Mouse (Mus musculus) embryonic facial prominence, embryonic 14.5 days (tissue): ENCODE measurements at regions not wholly inside any gene's neighbourhood (a gene's known extent, or its start where the extent isn't known, plus 50 kb on each side); places are given as distances from the start of the nearest gene placed in this dataset.

Experiments
- ATAC-seq: fragments of 200-750 bp; cut with Nextera tagmentation; 2 replicates; pipeline ENCODE4 v1.8.0; 2017; ENCODE audit warnings: low read depth, moderate number of reproducible peaks, moderate TSS enrichment
- DNase-seq: peaks from one replicate; pipeline ENCODE4 v3.0.0-alpha.2; 2015; ENCODE audit warnings: low spot score
- H3K27ac ChIP-seq: fragments of 300-500 bp; sonication (generic); replicated peaks from 2 replicates; pipeline ENCODE4 v1.5.1; 2014; ENCODE audit warnings: low read depth, mild to moderate bottlenecking, low read length, moderate library complexity
- H3K27me3 ChIP-seq: fragments of 300-500 bp; sonication (generic); replicated peaks from 2 replicates; pipeline ENCODE4 v1.6.1; 2014; ENCODE audit warnings: low read length; ENCODE audit not compliant: control insufficient read depth, insufficient read depth
- H3K36me3 ChIP-seq: fragments of 300-500 bp; sonication (generic); 2 replicates; pipeline ENCODE4 v1.6.1; 2014; ENCODE audit warnings: low read length, mixed read lengths; ENCODE audit not compliant: control insufficient read depth, insufficient read depth
- H3K4me1 ChIP-seq: fragments of 300-500 bp; sonication (generic); 2 replicates; pipeline ENCODE4 v1.6.1; 2014; ENCODE audit warnings: antibody characterized with exemption, low read length; ENCODE audit not compliant: control insufficient read depth, insufficient read depth
- H3K4me2 ChIP-seq: fragments of 300-500 bp; sonication (generic); 2 replicates; pipeline ENCODE4 v1.6.1; 2014; ENCODE audit warnings: low read depth, mild to moderate bottlenecking, low read length, moderate library complexity, mixed read lengths
- H3K4me3 ChIP-seq: fragments of 300-500 bp; sonication (generic); 2 replicates; pipeline ENCODE4 v1.5.1; 2014; ENCODE audit warnings: low read depth, mild to moderate bottlenecking, low read length
- H3K9ac ChIP-seq: fragments of 300-500 bp; sonication (generic); 2 replicates; pipeline ENCODE4 v1.6.1; 2014; ENCODE audit warnings: low read depth, mild to moderate bottlenecking, low read length, moderate library complexity, mixed read lengths
- H3K9me3 ChIP-seq: fragments of 300-500 bp; sonication (generic); 2 replicates; pipeline ENCODE4 v1.6.1; 2016; ENCODE audit warnings: low read length; ENCODE audit not compliant: control insufficient read depth
- WGBS: fragments of 180-500 bp; shearing (Covaris S2); extraction: QIAGEN DNeasy Blood & Tissue Kit; methylation state at CpG from one replicate; pipeline ENCODE4 v1.1.7; 2014; 5-methylcytosine and 5-hydroxymethylcytosine counted together

DNA sequence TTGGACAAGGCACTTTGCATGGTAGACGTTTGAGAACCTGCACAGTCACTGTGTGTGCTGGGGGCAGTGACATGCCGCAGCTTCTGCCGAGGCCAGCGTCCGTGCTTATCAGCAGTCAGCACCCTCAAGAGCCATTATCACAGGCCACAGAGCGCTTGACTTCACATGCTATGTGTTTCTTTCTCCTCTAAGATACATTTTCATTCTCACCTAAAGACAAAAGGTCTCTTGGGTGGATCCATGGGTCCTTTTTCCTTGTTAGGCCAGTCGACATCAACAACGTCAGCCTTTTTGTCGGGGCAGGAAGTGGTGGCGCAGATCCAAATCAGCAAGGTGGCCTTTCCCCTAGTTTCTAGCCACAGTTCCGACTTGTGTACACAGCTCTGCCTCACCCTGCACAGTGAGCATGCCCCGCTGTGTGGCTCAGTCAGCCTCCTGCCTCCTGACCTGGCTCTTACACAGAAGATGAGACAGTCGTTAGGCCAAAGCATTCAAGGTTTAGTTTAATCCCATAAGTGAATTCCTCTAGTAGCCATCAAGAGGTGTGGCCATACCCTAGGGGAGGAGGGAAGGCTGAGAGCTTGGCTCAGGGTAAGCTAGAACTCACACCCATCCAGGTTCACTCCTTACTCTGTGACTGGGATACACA, 134.1 kb upstream of the Teddm2 start:
- Histone ChIP-seq H3K9ac (no peak overlapping the region), H3K4me1 (no peaks in the 10 kb centered on the region), H3K27me3 (no peaks in the 10 kb centered on the region), H3K9me3 (no peaks in the 10 kb centered on the region), H3K36me3 (no peaks in the 10 kb centered on the region), H3K4me3 (no peak overlapping the region), H3K27ac (no peak overlapping the region), H3K4me2 (no peak overlapping the region)
- no peak for ATAC-seq
- no peak for DNase-seq
- WGBS: 71% methylated on average over 13 of the region's 13 CpGs

DNA sequence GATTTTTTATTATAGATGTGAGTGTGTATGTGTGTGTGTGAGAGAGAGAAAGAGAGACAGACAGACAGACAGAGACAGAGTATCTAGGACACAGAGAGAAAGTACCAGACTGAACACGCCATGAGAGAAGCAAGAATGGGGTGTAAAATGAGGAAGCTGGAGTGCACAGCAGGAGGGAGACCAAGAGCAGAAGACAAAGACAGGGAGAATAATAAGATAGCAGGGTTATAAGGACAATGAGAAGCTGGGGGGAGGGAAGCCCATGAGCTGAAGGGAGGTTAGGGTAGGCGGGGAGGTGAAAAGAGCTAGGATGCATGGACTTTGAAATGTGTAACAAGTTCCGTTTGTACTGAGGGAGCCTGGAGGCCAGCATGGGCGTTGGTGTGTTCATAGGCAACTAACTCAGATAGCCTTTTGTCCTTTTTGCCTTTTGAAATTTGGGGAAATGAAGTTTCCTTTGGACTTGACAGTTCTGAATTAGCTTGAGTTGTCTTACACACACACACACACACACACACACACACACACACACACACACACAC, 136.8 kb upstream of the Teddm2 start:
- Histone ChIP-seq H3K27me3 (no peaks in the 10 kb centered on the region), H3K4me3 (no peak overlapping the region), H3K9me3 (no peaks in the 10 kb centered on the region), H3K4me1 (no peaks in the 10 kb centered on the region), H3K27ac (no peak overlapping the region), H3K36me3 (no peaks in the 10 kb centered on the region), H3K4me2 (no peak overlapping the region), H3K9ac (no peak overlapping the region)
- DNase-seq (no peak), ATAC-seq (no peak)
- WGBS: 66% methylated on average over 4 of the region's 4 CpGs

DNA sequence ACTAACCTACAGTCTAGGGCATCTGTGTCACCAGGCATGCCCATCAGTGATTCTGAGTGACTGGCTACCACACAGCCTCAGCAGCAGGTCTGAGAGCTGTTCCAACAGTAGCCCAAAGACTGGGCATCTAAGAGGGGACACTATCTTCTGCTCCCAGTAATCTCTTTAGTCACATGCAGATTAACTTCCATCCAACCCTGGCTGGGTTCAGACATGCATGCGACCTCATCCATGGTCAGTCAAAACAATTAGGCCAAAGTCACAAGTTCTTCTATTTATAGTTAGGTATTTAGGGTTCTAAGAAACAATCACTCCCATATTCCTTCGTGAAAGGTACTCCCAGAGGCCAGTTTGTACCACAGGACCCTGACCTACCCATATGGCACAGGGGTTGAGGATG, 138.2 kb upstream of the Teddm2 start:
- H3K27ac ChIP-seq: no peak overlapping the region
- H3K9ac ChIP-seq: no peak overlapping the region
- DNase-seq (no peak), ATAC-seq (no peak)
- no peaks in the 10 kb centered on the region for H3K27me3 ChIP-seq
- H3K4me2 ChIP-seq: no peak overlapping the region
- no peaks in the 10 kb centered on the region for H3K4me1 ChIP-seq
- H3K4me3 ChIP-seq: no peak overlapping the region
- H3K9me3 ChIP-seq: no peaks in the 10 kb centered on the region
- 54% methylated on average over 2 of the region's 2 CpGs for WGBS
- no peaks in the 10 kb centered on the region for H3K36me3 ChIP-seq

DNA sequence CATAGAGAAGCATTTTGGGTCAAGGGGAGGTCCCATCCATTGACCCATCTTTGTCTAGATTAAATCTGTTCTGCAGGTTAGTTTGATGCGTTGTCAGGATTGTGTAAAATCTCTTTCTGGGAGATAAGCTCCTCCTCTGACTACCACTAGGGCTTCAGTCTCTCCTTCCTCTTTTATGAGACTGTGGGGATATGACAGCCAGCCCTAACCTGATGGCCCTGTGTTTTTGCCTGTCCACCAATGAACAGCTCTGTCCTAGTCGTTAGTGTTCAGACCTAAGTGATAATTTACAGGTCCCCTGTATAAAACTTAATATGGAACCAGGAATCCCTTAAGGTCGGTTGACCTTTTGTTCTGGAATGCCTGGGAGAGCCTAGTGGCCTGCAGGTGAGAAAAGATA, 140.9 kb upstream of the Teddm2 start:
- DNase-seq: no peak
- ATAC-seq: no peak
- H3K4me3 ChIP-seq: no peak overlapping the region
- H3K9ac ChIP-seq: no peak overlapping the region
- no peaks in the 10 kb centered on the region for H3K27me3 ChIP-seq
- no peaks in the 10 kb centered on the region for H3K36me3 ChIP-seq
- 82% methylated on average over 3 of the region's 3 CpGs for WGBS
- no peaks in the 10 kb centered on the region for H3K4me1 ChIP-seq
- H3K4me2 ChIP-seq: no peak overlapping the region
- no peaks in the 10 kb centered on the region for H3K9me3 ChIP-seq
- no peak overlapping the region for H3K27ac ChIP-seq

DNA sequence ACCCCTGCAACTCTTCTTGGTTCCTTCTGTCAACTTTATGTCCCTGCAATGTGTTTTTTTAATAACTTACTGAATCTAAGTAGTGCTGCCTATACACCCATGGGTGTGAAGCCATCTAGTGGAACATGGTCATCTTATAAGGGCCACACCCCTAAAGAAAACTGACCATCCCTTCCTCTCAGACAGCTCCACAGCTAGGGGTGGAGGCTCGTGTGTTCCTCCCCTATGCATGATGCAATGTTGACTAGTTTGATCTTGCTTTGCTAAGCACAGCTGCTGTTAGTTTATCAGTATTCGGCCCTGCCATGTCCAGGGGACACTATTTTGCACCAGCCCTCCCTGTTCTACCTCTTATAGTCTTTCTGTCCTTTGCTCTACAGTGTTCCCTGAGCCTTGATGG, 142.9 kb upstream of the Teddm2 start:
- Histone ChIP-seq H3K27ac (no peak overlapping the region), H3K4me1 (no peaks in the 10 kb centered on the region), H3K4me3 (no peak overlapping the region), H3K9me3 (no peaks in the 10 kb centered on the region), H3K9ac (no peak overlapping the region), H3K27me3 (no peaks in the 10 kb centered on the region), H3K36me3 (no peaks in the 10 kb centered on the region), H3K4me2 (no peak overlapping the region)
- 61% methylated on average over 2 of the region's 2 CpGs for WGBS
- ATAC-seq (no peak), DNase-seq (no peak)

DNA sequence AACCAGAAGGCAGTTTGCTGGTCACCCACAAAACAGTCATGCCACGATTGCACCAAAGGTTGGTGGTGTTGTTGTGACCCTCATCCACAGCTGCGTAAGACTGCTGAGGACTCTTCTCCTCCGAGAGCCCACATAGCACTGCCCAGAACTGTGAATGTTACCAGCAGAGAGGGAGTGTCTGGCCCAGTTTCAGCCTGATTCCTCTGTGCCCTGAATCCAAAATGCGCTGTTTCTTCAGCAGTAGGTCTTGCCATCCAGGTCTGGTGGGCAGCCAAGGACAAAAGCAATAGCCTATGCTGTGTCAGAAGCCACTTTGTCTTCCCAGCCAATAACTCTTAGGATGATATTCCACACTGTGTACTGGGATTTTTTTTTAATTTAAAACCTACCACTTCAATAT, 144.7 kb upstream of the Teddm2 start:
- Histone ChIP-seq H3K9me3 (no peaks in the 10 kb centered on the region), H3K27ac (no peak overlapping the region), H3K4me3 (no peak overlapping the region), H3K4me1 (no peaks in the 10 kb centered on the region), H3K27me3 (no peaks in the 10 kb centered on the region), H3K9ac (no peak overlapping the region), H3K36me3 (no peaks in the 10 kb centered on the region), H3K4me2 (no peak overlapping the region)
- ATAC-seq (no peak), DNase-seq (no peak)
- 94% methylated on average over 4 of the region's 4 CpGs for WGBS

DNA sequence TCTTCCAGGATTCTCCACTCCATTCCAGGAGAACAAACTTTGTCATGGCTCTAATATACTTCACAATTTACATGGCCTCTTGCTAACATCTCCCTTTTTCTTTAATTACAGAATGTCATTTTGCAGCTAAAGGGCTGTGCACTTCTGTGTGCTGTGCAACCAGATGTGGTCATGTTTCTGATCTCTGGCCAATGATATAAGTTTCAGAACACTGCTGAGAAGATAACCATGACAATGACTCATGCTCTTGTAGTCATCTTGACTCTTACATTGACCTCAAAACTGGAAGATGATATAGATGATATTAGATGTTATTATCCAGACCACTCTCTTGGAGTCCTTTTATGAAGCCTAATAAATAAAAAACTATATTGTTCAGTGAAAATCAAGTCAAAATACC, 145.9 kb upstream of the Teddm2 start:
- Histone ChIP-seq H3K27me3 (no peaks in the 10 kb centered on the region), H3K9ac (no peak overlapping the region), H3K4me1 (no peaks in the 10 kb centered on the region), H3K4me2 (no peak overlapping the region), H3K27ac (no peak overlapping the region), H3K9me3 (no peaks in the 10 kb centered on the region), H3K36me3 (no peaks in the 10 kb centered on the region), H3K4me3 (no peak overlapping the region)
- DNase-seq (no peak), ATAC-seq (no peak)

DNA sequence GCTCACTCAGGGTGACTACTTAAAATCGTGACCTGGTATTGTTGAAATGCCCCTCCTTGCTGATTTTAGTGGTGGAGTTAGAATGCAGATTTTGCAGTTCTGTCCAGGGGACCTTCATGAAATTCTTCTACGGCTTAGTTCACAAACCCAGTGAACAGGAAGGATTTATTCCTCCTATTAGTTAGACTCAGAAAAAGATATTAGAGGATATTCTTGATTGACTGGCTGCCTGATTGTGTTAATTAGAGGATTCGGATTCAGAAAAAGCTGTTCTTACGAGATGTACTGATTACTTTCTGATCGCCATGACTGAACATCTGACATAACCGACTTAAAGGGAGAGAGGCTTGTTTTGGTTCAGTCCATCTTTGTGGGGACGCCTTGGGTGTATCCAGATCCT, 147.3 kb upstream of the Zfp648 start:
- Histone ChIP-seq H3K36me3 (no peaks in the 10 kb centered on the region), H3K4me2 (no peak overlapping the region), H3K9ac (no peak overlapping the region), H3K4me3 (no peak overlapping the region), H3K4me1 (no peaks in the 10 kb centered on the region), H3K27me3 (no peaks in the 10 kb centered on the region), H3K27ac (no peak overlapping the region), H3K9me3 (no peaks in the 10 kb centered on the region)
- DNase-seq (peak; percentile 5), ATAC-seq (no peak)
- WGBS: 77% methylated on average over 7 of the region's 7 CpGs

DNA sequence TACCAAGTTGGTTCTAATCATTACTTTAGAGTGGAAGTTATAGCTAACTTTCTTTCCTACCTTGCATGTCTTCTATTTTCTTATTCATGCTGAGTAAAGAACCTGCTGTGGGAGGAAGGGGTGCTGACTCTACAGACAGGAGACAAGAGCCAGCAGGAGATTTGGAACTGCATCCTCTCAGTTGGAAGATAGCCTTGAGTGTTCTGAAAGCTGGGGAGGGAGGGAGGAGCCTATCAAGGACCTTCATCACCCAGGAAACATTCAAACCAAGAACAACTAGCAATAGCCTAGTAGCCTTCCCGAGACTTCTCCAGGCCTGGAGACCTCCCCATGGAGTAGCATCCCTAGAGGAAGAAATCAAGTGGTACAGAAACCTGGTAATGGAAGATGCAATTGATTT, 146.1 kb upstream of the Zfp648 start:
- WGBS: 83% methylated on average over 1 of the region's 1 CpGs
- H3K27ac ChIP-seq: no peak overlapping the region
- H3K9ac ChIP-seq: no peak overlapping the region
- no peaks in the 10 kb centered on the region for H3K9me3 ChIP-seq
- H3K4me1 ChIP-seq: no peaks in the 10 kb centered on the region
- no peak overlapping the region for H3K4me3 ChIP-seq
- DNase-seq: no peak
- H3K36me3 ChIP-seq: no peaks in the 10 kb centered on the region
- ATAC-seq: no peak
- no peak overlapping the region for H3K4me2 ChIP-seq
- H3K27me3 ChIP-seq: no peaks in the 10 kb centered on the region
